Mouse (Mus musculus) liver, adult 2 months (tissue): ENCODE results near the gene Shld2. TPM values are rescaled to one million over a fixed set of nuclear protein-coding genes. Genes with fewer than 3 reads are reported as not detected.

Experiments used
- DNase-seq: peaks from one replicate; pipeline ENCODE4 v3.0.0-alpha.2; 2011; ENCODE audit warnings: low read depth, low spot score; ENCODE audit errors: extremely low read depth
- H3K27ac ChIP-seq: fragments of 200-500 bp; replicated peaks from 2 replicates; pipeline ENCODE4 v1.5.1; 2012; ENCODE audit warnings: low read depth, mild to moderate bottlenecking, control low read depth, inconsistent platforms, low read length; ENCODE audit not compliant: insufficient read depth
- H3K27me3 ChIP-seq: fragments of 200-500 bp; 2 replicates; pipeline ENCODE4 v1.6.1; 2012; ENCODE audit warnings: mild to moderate bottlenecking, moderate library complexity, low read length, inconsistent platforms; ENCODE audit not compliant: control insufficient read depth, insufficient read depth
- H3K36me3 ChIP-seq: fragments of 200-500 bp; 2 replicates; pipeline ENCODE4 v1.6.1; 2012; ENCODE audit warnings: low read length, inconsistent platforms; ENCODE audit not compliant: control insufficient read depth, insufficient read depth
- H3K4me1 ChIP-seq: fragments of 200-500 bp; 2 replicates; pipeline ENCODE4 v1.6.1; 2011; ENCODE audit warnings: low read length; ENCODE audit not compliant: control insufficient read depth, insufficient read depth
- H3K4me3 ChIP-seq: fragments of 200-500 bp; 2 replicates; pipeline ENCODE4 v1.5.1; 2011; ENCODE audit warnings: low read depth, mild to moderate bottlenecking, control low read depth, low read length, moderate library complexity; ENCODE audit not compliant: insufficient read depth
- H3K79me2 ChIP-seq: fragments of 200-500 bp; 2 replicates; pipeline ENCODE4 v1.6.1; 2012; ENCODE audit warnings: inconsistent platforms, mild to moderate bottlenecking, low read length, moderate library complexity; ENCODE audit not compliant: control insufficient read depth, insufficient read depth
- H3K9ac ChIP-seq: fragments of 200-500 bp; 2 replicates; pipeline ENCODE4 v1.6.1; 2012; ENCODE audit warnings: low read depth, mild to moderate bottlenecking, control low read depth, inconsistent platforms, low read length
- CTCF ChIP-seq: fragments of 200-500 bp; IDR thresholded peaks from 2 replicates; pipeline ENCODE4 v1.5.1; 2011; ENCODE audit warnings: low read depth, low read length, control low read depth
- POLR2A ChIP-seq: fragments of 200-500 bp; IDR thresholded peaks from 2 replicates; pipeline ENCODE4 v1.6.1; 2011; ENCODE audit warnings: low read length, control low read depth; ENCODE audit not compliant: insufficient read depth; ENCODE audit errors: extremely low read depth
- WGBS: fragments of 180-500 bp; shearing (Covaris S2); methylation state at CpG from one replicate; pipeline ENCODE4 v1.1.7; 2018; 5-methylcytosine and 5-hydroxymethylcytosine counted together
- polyA plus RNA-seq: library from polyadenylated mRNA; depleted of rRNA; stranded (reverse); fragments of >200 nt; gene quantifications from 2 replicates; pipeline ENCODE4 v1.2.3, GENCODE M21; 2012
- total RNA-seq: library from RNA; depleted of rRNA; stranded (reverse); fragments of >200 nt; gene quantifications from 2 replicates; pipeline ENCODE4 v1.2.3, GENCODE M21; 2014

Shld2 gene
- total and polyA plus RNA-seq, 2 experiments = 12.2 to 36.4 TPM

DNA sequence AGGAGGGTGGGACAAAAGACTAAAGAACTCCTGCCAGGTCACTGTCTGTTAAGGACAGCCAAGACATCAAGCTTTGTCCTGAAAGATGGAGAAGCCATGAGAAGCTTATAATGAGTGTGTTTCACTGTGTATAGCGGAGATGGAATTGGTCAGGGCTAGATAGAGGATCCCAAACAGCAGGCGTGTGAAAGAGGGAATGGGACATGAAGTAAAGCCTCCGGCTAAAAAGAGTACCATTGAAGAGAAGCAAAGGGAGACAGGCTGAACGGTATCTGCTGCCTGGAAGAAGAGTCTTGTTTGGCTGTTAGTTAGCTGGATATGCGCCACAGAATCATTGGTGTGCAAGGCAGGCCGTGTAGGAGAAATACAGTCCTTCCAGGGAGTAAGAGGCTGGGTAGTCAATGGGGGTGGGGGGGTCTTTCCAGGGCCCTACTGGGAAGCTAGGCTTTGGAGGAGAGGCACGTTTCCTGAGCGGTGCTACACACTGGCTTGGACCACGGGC is 20.4 kb upstream of the Shld2 start:
- Histone ChIP-seq H3K27me3 (no peaks in the 10 kb centered on the region), H3K36me3 (peaks cover 80% of the 10 kb centered on the region), H3K4me1 (no peaks in the 10 kb centered on the region; the same call in 1 of the 2 replicates), H3K79me2 (no peaks in the 10 kb centered on the region; the same call in 1 of the 2 replicates), H3K9ac (no peak overlapping the region), H3K27ac (no peak overlapping the region), H3K4me3 (no peak overlapping the region)
- WGBS = 78% methylated on average over 9 of the region's 9 CpGs
- no peak for DNase-seq
- no peak for TF ChIP-seq CTCF
- no peak for TF ChIP-seq POLR2A

DNA sequence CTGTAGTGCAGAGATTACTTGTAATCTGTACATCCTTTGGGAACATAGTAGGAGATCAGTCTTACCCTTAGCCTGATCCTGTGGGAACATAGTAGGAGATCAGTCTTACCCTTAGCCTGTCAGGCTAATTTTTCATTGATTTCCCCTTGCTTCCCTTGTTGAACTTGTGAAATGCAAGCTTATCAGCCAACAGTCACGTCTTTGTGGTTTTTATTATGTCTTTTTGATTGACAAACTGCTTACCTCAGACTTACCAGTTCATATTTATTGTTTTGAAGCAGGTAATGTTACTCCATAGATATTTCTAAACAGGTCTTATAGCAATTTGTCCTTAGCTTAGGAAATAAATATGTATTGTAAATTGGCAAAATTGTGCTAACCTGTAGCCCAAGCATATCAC is 17.3 kb upstream of the Shld2 start:
- Histone ChIP-seq H3K36me3 (peaks cover 76% of the 10 kb centered on the region), H3K4me3 (no peak overlapping the region), H3K9ac (no peak overlapping the region), H3K4me1 (no peaks in the 10 kb centered on the region; the same call in 1 of the 2 replicates), H3K79me2 (no peaks in the 10 kb centered on the region; the same call in 1 of the 2 replicates), H3K27me3 (no peaks in the 10 kb centered on the region), H3K27ac (no peak overlapping the region)
- WGBS = 11% methylated on average over 1 of the region's 1 CpGs
- TF ChIP-seq POLR2A = no peak
- TF ChIP-seq CTCF = no peak
- no peak for DNase-seq

DNA sequence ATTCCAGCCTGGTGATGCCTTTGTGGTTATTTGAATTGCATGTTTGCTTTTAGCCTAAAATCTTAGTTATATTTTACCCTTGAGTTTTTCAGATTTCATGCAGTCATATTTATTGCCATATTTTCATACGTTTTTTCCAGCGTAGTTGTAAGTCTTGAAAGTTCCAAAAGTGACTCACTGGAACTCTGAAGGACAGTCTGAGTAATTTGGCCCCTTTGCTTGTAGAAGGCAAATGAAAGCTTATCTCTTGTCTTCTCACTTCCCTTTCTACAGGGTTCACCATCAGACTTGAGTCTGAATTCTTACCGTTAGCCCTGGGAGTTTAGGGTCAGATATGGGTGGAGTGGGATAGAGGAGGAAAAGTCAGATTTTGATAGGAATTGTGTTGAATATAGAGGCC is 16.3 kb upstream of the Shld2 start:
- H3K36me3 ChIP-seq = peaks cover 74% of the 10 kb centered on the region
- 64% methylated on average over 3 of the region's 3 CpGs for WGBS
- TF ChIP-seq POLR2A (no peak), CTCF (no peak)

DNA sequence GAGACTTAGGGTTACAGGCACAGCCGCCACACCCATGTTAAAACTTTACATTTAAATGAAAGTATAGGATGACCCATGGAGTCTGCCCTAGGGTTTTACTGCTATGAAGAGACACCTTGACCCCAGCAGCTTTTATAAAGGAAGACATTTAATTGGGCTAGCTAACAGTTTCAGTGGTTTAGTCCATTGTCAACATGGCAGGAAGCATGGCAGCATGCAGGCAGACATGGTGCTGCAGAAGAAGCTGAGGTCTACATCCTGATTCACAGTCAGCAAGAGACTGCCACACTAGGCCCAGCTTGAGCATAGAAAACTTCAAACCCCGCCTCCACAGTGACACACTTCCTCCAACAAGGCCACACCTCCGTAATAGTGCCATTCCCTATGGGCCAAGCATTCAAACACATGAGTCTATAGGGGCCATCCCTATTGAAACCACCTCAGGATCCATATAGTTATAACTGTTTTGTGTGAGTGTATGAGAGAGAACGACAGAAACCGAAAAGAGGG is 13.3 kb upstream of the Shld2 start:
- Histone ChIP-seq H3K27ac (no peak overlapping the region), H3K27me3 (no peaks in the 10 kb centered on the region), H3K9ac (no peak overlapping the region), H3K79me2 (no peaks in the 10 kb centered on the region; the same call in 1 of the 2 replicates), H3K36me3 (peaks cover 69% of the 10 kb centered on the region), H3K4me3 (no peak overlapping the region), H3K4me1 (no peaks in the 10 kb centered on the region; the same call in 1 of the 2 replicates)
- TF ChIP-seq CTCF (no peak), POLR2A (no peak)
- no peak for DNase-seq
- 89% methylated on average over 5 of the region's 5 CpGs for WGBS

More for the DNA sequence above, 16.3 kb upstream of the Shld2 start:
- Histone ChIP-seq H3K79me2 (no peaks in the 10 kb centered on the region; the same call in 1 of the 2 replicates), H3K4me3 (no peak overlapping the region), H3K9ac (no peak overlapping the region), H3K4me1 (no peaks in the 10 kb centered on the region; the same call in 1 of the 2 replicates), H3K27ac (no peak overlapping the region), H3K27me3 (no peaks in the 10 kb centered on the region)
- no peak for DNase-seq

DNA sequence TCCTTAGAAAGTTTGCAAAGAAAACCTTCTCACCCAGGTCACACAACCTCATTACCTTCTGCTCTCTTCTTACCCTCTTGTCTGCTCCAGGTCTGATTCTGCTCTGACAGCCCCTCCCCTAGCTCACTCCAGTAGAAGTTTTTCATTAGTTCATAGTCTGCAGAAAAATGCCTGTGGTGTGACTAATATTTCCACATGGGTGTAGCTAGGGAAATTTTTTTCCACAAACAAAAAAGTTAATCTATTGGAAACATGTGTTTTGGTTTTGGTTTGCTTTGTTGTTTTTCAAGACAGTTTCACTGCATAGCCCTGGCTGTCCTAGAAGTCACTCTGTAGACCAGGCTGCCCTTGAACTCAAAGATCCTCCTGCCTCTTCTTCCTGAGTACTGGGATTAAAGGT is 7.8 kb upstream of the Shld2 start:
- H3K79me2 ChIP-seq = peaks cover 14% of the 10 kb centered on the region; the same call in 1 of the 2 replicates
- H3K4me1 ChIP-seq = peaks cover 12% of the 10 kb centered on the region
- DNase-seq = no peak
- H3K36me3 ChIP-seq = peaks cover 51% of the 10 kb centered on the region
- H3K4me3 ChIP-seq = no peak overlapping the region
- H3K27me3 ChIP-seq = no peaks in the 10 kb centered on the region
- H3K27ac ChIP-seq = no peak overlapping the region
- H3K9ac ChIP-seq = no peak overlapping the region
- no peak for TF ChIP-seq CTCF
- TF ChIP-seq POLR2A = no peak

DNA sequence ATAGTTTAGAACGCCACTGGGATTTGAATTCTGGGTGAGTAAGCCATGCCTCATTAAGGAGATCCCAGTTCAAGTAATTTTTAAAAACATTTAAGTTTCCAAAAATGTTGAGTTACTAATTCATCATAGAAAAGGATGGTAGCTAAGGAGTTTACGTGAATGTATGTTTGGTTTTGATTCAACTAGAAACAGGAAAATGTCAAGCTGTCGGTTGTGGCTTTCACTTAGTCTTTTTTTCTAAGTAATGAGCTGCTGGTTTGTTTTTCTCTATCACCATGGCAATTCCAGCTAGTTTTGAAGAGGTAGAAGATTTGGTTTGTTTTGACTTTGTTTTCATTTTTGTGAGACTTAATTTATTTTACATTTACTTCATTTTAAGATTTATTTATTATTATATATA is 7.1 kb upstream of the Shld2 start:
- Histone ChIP-seq H3K9ac (no peak overlapping the region), H3K36me3 (peaks cover 47% of the 10 kb centered on the region), H3K27me3 (no peaks in the 10 kb centered on the region), H3K79me2 (peaks cover 16% of the 10 kb centered on the region; the same call in 1 of the 2 replicates), H3K27ac (no peak overlapping the region; the same call in 1 of the 2 replicates), H3K4me3 (no peak overlapping the region), H3K4me1 (peaks cover 12% of the 10 kb centered on the region)
- no peak for DNase-seq
- WGBS = 34% methylated on average over 3 of the region's 3 CpGs
- TF ChIP-seq CTCF = no peak
- TF ChIP-seq POLR2A = no peak
